24 mouse cellular contexts compared by ENCODE assay signal in genomic region chrX:77407925-77408324, GRCm38 (mm10).
"Had no signal": no experiment of that assay in that cellular context is flagged by ENCODE, and none has a peak within 500 bp of the region (broad histone marks: within the 10 kb centered on the region; RNA-seq: fewer than 3 reads in every experiment).

No protein-coding gene starts in this region.

- H3K4me1 ChIP-seq: limb, embryonic 12.5 days; limb, embryonic 15.5 days; lung, embryonic 15.5 days; midbrain, embryonic 10.5 days; midbrain, embryonic 13.5 days; stomach, embryonic 15.5 days had no signal

- H3K9me3 ChIP-seq: limb, embryonic 12.5 days; limb, embryonic 15.5 days; lung, embryonic 15.5 days; megakaryocyte, embryonic 14.5 days; midbrain, embryonic 10.5 days; midbrain, embryonic 13.5 days; stomach, embryonic 15.5 days had no signal

- H3K27me3 ChIP-seq: limb, embryonic 12.5 days; limb, embryonic 15.5 days; lung, embryonic 15.5 days; midbrain, embryonic 13.5 days; stomach, embryonic 15.5 days had no signal

- H3K36me3 ChIP-seq: limb, embryonic 12.5 days; limb, embryonic 15.5 days; lung, embryonic 15.5 days; midbrain, embryonic 10.5 days; midbrain, embryonic 13.5 days; stomach, embryonic 15.5 days had no signal

- H3K4me2 ChIP-seq: limb, embryonic 12.5 days; limb, embryonic 15.5 days; liver, embryonic 11.5 days; lung, embryonic 15.5 days; midbrain, embryonic 13.5 days; stomach, embryonic 15.5 days had no signal

- ATAC-seq: intestine, postnatal 0 days; liver, postnatal 0 days; midbrain, embryonic 13.5 days had no signal

- DNase-seq: kidney, adult 2 months; kidney, postnatal 25 days; left cerebral cortex, postnatal 4 days; liver, postnatal 0 days; lung, postnatal 36 days; right cerebral cortex, adult 18-20 months; right cerebral cortex, postnatal 14 days; right cerebral cortex, postnatal 4 days; spleen, adult 18-20 months; thymus, adult 2 months; thymus, postnatal 14 days; thymus, postnatal 4 days had no signal

- H3K4me3 ChIP-seq: layer of hippocampus, adult 2 months; limb, embryonic 12.5 days; limb, embryonic 15.5 days; lung, embryonic 15.5 days; megakaryocyte, embryonic 14.5 days; midbrain, embryonic 10.5 days; midbrain, embryonic 13.5 days; stomach, embryonic 15.5 days had no signal

- H3K9ac ChIP-seq: limb, embryonic 12.5 days; limb, embryonic 15.5 days; liver, embryonic 14.5 days; liver, postnatal 0 days; lung, embryonic 15.5 days; midbrain, embryonic 13.5 days; stomach, embryonic 15.5 days had no signal

- H3K27ac ChIP-seq: kidney, postnatal 0 days; limb, embryonic 12.5 days; limb, embryonic 15.5 days; liver, embryonic 14.5 days; lung, embryonic 15.5 days; midbrain, embryonic 10.5 days; midbrain, embryonic 13.5 days; stomach, embryonic 15.5 days had no signal
